Mouse (Mus musculus) skeletal muscle tissue, adult 2 months (tissue): ENCODE measurements around the gene Olfr1216.
"Not testable (repeated sequence)": the region's sequence is repeated elsewhere in the genome, so short reads cannot be mapped to it uniquely, and the experiment has no call there.

Experiments used
- DNase-seq: peaks from one replicate; pipeline ENCODE4 v3.0.0-alpha.2; 2012; ENCODE audit warnings: low read depth, low spot score

Gene Olfr1216

GRCm38 (mm10) chr2:89018240-89018639, at the start of gene Olfr1216:
Gene Olfr1216 (minus strand): TSS chr2:89018340.
- DNase-seq = no peak

GRCm38 (mm10) chr2:89061087-89061486, 42.9 kb upstream of the Olfr1216 start, which contains the start of gene Olfr1218:
Gene Olfr1218 (minus strand): TSS chr2:89061187.
- no peak for DNase-seq

GRCm38 (mm10) chr2:89031965-89032364, 13.8 kb upstream of the Olfr1216 start, which contains the start of gene Olfr1217:
Gene Olfr1217 (minus strand): TSS chr2:89032065.
- DNase-seq = no peak

GRCm38 (mm10) chr2:89021436-89021835, 3.3 kb upstream of the Olfr1216 start:
- not testable (repeated sequence) for DNase-seq

- DNase-seq = no peak
Measured at GRCm38 (mm10) chr2:89006873-89007272, 11.3 kb downstream of the Olfr1216 start, which contains the start of gene Olfr1215. Gene Olfr1215 (minus strand): TSS chr2:89006973.

DNA sequence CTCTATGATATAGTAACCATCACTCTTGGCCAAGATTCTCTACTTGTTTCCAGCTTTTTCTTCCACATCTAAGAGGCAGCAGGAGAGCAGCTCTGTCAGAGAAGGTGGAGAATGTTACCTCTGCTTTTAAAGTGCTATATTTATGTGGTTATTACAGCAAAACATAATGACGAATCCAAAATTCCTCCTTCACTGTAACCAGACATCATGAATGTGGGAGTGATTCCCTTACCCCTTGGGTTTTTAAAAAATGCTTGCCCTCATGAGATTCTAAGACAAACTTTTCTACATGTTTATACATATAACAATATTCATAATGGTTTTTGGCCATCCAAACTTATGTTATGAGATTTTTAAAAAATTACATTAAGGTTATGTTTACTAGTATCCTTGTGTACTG, 25.6 kb downstream of the Olfr1216 start, which contains the start of gene Olfr1214:
Gene Olfr1214 (minus strand): TSS at position 101 of the 400 bp plus-strand sequence.
- DNase-seq = no peak

GRCm38 (mm10) chr2:88980181-88980580, 38.0 kb downstream of the Olfr1216 start, which contains the start of gene Gm13762:
Gene Gm13762 (minus strand): TSS chr2:88980281.
- DNase-seq = no peak
